Mouse (Mus musculus) spleen, adult 2 months (tissue): ENCODE data around the gene Txnrd3. TPM values are rescaled to one million over a fixed set of nuclear protein-coding genes. Genes with fewer than 3 reads are reported as not detected.

Source experiments
- DNase-seq, 2 experiments: peaks; one replicate each; pipeline versions ENCODE4 v3.0.0 to v3.0.0-alpha.2; 2012 to 2021; ENCODE audit warnings: low spot score in 2 of 2, low read depth in 1 of 2
- H3K27ac ChIP-seq: fragments of 200-500 bp; 2 replicates; pipeline ENCODE4 v1.5.1; 2012; ENCODE audit warnings: low read length, inconsistent platforms; ENCODE audit not compliant: insufficient read depth
- H3K27me3 ChIP-seq: fragments of 200-500 bp; 2 replicates; pipeline ENCODE4 v1.6.1; 2012; ENCODE audit warnings: mild to moderate bottlenecking, moderate library complexity, low read length, inconsistent platforms; ENCODE audit not compliant: control insufficient read depth, insufficient read depth
- H3K36me3 ChIP-seq: fragments of 200-500 bp; 2 replicates; pipeline ENCODE4 v1.6.1; 2012; ENCODE audit warnings: mild to moderate bottlenecking, low read length, inconsistent platforms; ENCODE audit not compliant: control insufficient read depth, insufficient read depth
- H3K4me1 ChIP-seq: fragments of 200-500 bp; 2 replicates; pipeline ENCODE4 v1.6.1; 2011; ENCODE audit warnings: inconsistent platforms; ENCODE audit not compliant: control insufficient read depth, insufficient read depth, insufficient read length
- H3K4me3 ChIP-seq: fragments of 200-500 bp; 2 replicates; pipeline ENCODE4 v1.5.1; 2011; ENCODE audit warnings: mild to moderate bottlenecking, inconsistent platforms; ENCODE audit not compliant: insufficient read depth, insufficient read length; ENCODE audit errors: extremely low read depth
- CTCF ChIP-seq: fragments of 200-500 bp; IDR thresholded peaks from 2 replicates; pipeline ENCODE4 v1.5.1; 2011; ENCODE audit warnings: mild to moderate bottlenecking, inconsistent platforms; ENCODE audit not compliant: insufficient read depth, insufficient read length, insufficient replicate concordance; ENCODE audit errors: extremely low read depth
- POLR2A ChIP-seq: fragments of 200-500 bp; IDR thresholded peaks from 2 replicates; pipeline ENCODE4 v1.6.1; 2011; ENCODE audit warnings: low read depth, low read length, inconsistent platforms
- WGBS: fragments of 180-500 bp; shearing (Covaris S2); methylation state at CpG from one replicate; pipeline ENCODE4 v1.1.7; 2018; 5-methylcytosine and 5-hydroxymethylcytosine counted together
- polyA plus RNA-seq: library from polyadenylated mRNA; depleted of rRNA; stranded (reverse); fragments of >200 nt; gene quantifications from 2 replicates; pipeline ENCODE4 v1.2.3, GENCODE M21; 2012

Txnrd3 gene
- polyA plus RNA-seq, 1 experiment, result 2.9 TPM

GRCm38 (mm10) chr6:89649897-89650296 is 6.1 kb downstream of the Txnrd3 start:
- H3K36me3 ChIP-seq, result no peaks in the 10 kb centered on the region
- TF ChIP-seq POLR2A, result no peak
- TF ChIP-seq CTCF, result no peak
- DNase-seq, result no peak
- no peak overlapping the region for H3K27ac ChIP-seq
- H3K4me3 ChIP-seq, result no peak overlapping the region
- WGBS, result 40% methylated on average over 8 of the region's 8 CpGs
- peaks cover 3% of the 10 kb centered on the region; the same call in 1 of the 2 replicates for H3K4me1 ChIP-seq
- no peaks in the 10 kb centered on the region for H3K27me3 ChIP-seq

GRCm38 (mm10) chr6:89651770-89652169 is 8.0 kb downstream of the Txnrd3 start:
- no peak for TF ChIP-seq POLR2A
- TF ChIP-seq CTCF, result no peak
- DNase-seq, result no peak
- peaks cover 3% of the 10 kb centered on the region; the same call in 1 of the 2 replicates for H3K4me1 ChIP-seq
- no peaks in the 10 kb centered on the region for H3K36me3 ChIP-seq
- H3K27ac ChIP-seq, result no peak overlapping the region
- no peak overlapping the region for H3K4me3 ChIP-seq
- H3K27me3 ChIP-seq, result no peaks in the 10 kb centered on the region

- H3K27ac ChIP-seq, result no peak overlapping the region
- WGBS, result 94% methylated on average over 3 of the region's 3 CpGs
- no peaks in the 10 kb centered on the region for H3K27me3 ChIP-seq
- DNase-seq, result no peak
- H3K4me3 ChIP-seq, result no peak overlapping the region
- H3K36me3 ChIP-seq, result no peaks in the 10 kb centered on the region
- no peak for TF ChIP-seq POLR2A
- no peak for TF ChIP-seq CTCF
- H3K4me1 ChIP-seq, result peaks cover 1% of the 10 kb centered on the region; the same call in 1 of the 2 replicates
Observed at GRCm38 (mm10) chr6:89655011-89655410, 11.2 kb downstream of the Txnrd3 start.

- TF ChIP-seq CTCF, result no peak
- no peak for TF ChIP-seq POLR2A
- 82% methylated on average over 3 of the region's 3 CpGs for WGBS
- no peak for DNase-seq
- Histone ChIP-seq H3K27me3 (no peaks in the 10 kb centered on the region), H3K36me3 (no peaks in the 10 kb centered on the region), H3K27ac (no peak overlapping the region), H3K4me3 (no peak overlapping the region), H3K4me1 (no peaks in the 10 kb centered on the region)
Observed at GRCm38 (mm10) chr6:89658342-89658741, 14.6 kb downstream of the Txnrd3 start.

- H3K27ac ChIP-seq, result no peak overlapping the region
- H3K4me3 ChIP-seq, result no peak overlapping the region
- no peaks in the 10 kb centered on the region for H3K4me1 ChIP-seq
- DNase-seq, result no peak
- H3K27me3 ChIP-seq, result no peaks in the 10 kb centered on the region
- 86% methylated on average over 6 of the region's 6 CpGs for WGBS
- TF ChIP-seq POLR2A (no peak), CTCF (no peak)
- no peaks in the 10 kb centered on the region for H3K36me3 ChIP-seq
Observed at GRCm38 (mm10) chr6:89658931-89659330, 15.1 kb downstream of the Txnrd3 start.

GRCm38 (mm10) chr6:89659692-89660423 is 16.1 kb downstream of the Txnrd3 start:
- Histone ChIP-seq H3K27me3 (no peaks in the 10 kb centered on the region), H3K4me3 (no peak overlapping the region), H3K27ac (no peak overlapping the region), H3K36me3 (no peaks in the 10 kb centered on the region), H3K4me1 (no peaks in the 10 kb centered on the region)
- peak in 1 of 2 experiments; percentile 19 for DNase-seq
- 45% methylated on average over 7 of the region's 7 CpGs for WGBS
- TF ChIP-seq CTCF, result peak; percentile 53; the same call in 1 of the 2 replicates
- TF ChIP-seq POLR2A, result no peak

GRCm38 (mm10) chr6:89660490-89660889 is 16.7 kb downstream of the Txnrd3 start:
- DNase-seq, result no peak
- H3K4me3 ChIP-seq, result no peak overlapping the region
- H3K27ac ChIP-seq, result no peak overlapping the region
- TF ChIP-seq CTCF (no peak), POLR2A (no peak)
- no peaks in the 10 kb centered on the region for H3K27me3 ChIP-seq
- H3K4me1 ChIP-seq, result no peaks in the 10 kb centered on the region
- H3K36me3 ChIP-seq, result no peaks in the 10 kb centered on the region
- 79% methylated on average over 1 of the region's 1 CpGs for WGBS
